ENCODE assay signal across 22 mouse cellular contexts in the genomic region with DNA sequence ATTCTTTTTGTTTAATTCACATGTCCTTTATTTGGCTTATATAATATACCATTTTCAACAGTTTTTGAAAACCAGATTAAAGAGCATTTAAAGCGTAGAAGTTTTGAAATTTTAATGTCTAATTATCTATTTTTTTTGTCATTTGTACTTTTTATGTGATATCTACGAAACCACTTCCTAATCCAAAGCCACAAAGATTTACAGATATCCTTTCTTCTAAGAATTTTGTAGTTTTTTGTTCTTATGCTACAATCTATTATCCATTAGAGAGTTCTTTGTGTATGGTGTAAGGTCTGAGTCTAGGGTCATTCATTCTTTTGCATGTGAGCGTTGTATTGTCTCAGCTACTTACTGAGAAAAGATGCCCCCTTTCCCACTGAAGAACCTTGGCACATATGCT.
"Had no signal": no experiment of that assay in that cellular context is flagged by ENCODE, and none has a peak within 500 bp of the region (broad histone marks: within the 10 kb centered on the region; RNA-seq: fewer than 3 reads in every experiment).

No protein-coding gene starts in this region.

- H3K27me3 ChIP-seq: limb, embryonic 13.5 days; midbrain, embryonic 12.5 days; midbrain, embryonic 15.5 days; neural tube, embryonic 12.5 days; neural tube, embryonic 15.5 days had no signal

- H3K4me1 ChIP-seq: limb, embryonic 10.5 days; midbrain, embryonic 12.5 days; neural tube, embryonic 12.5 days; neural tube, embryonic 15.5 days had no signal

- H3K4me3 ChIP-seq: layer of hippocampus, adult 2 months; limb, embryonic 10.5 days; limb, embryonic 13.5 days; midbrain, embryonic 12.5 days; midbrain, embryonic 15.5 days; neural tube, embryonic 12.5 days; neural tube, embryonic 15.5 days had no signal

- H3K36me3 ChIP-seq: limb, embryonic 10.5 days; limb, embryonic 13.5 days; midbrain, embryonic 12.5 days; midbrain, embryonic 15.5 days; neural tube, embryonic 12.5 days; neural tube, embryonic 15.5 days had no signal

- DNase-seq: kidney, adult 18-20 months; kidney, adult 9 months; kidney, postnatal 25 days; layer of hippocampus, adult 9-11 months; lung, embryonic 14.5 days; right cerebral cortex, adult 18-20 months; right cerebral cortex, postnatal 14 days; right cerebral cortex, postnatal 4 days; thymus, adult 2 months; thymus, postnatal 14 days; thymus, postnatal 4 days had no signal

- H3K4me2 ChIP-seq: limb, embryonic 13.5 days; lung, embryonic 14.5 days; midbrain, embryonic 12.5 days; midbrain, embryonic 15.5 days; neural tube, embryonic 12.5 days; neural tube, embryonic 15.5 days had no signal

- H3K27ac ChIP-seq: kidney, postnatal 0 days; layer of hippocampus, adult 2 months; limb, embryonic 10.5 days; limb, embryonic 13.5 days; macrophage; midbrain, embryonic 12.5 days; midbrain, embryonic 15.5 days; neural tube, embryonic 12.5 days; neural tube, embryonic 15.5 days; stomach, postnatal 0 days had no signal

- H3K9ac ChIP-seq: limb, embryonic 13.5 days; lung, embryonic 14.5 days; midbrain, embryonic 12.5 days; midbrain, embryonic 15.5 days; neural tube, embryonic 12.5 days; neural tube, embryonic 15.5 days had no signal

- ATAC-seq: lung, postnatal 0 days; midbrain, embryonic 15.5 days had no signal

- H3K9me3 ChIP-seq: limb, embryonic 10.5 days; limb, embryonic 13.5 days; midbrain, embryonic 12.5 days; midbrain, embryonic 15.5 days; neural tube, embryonic 12.5 days; neural tube, embryonic 15.5 days had no signal
